Mouse (Mus musculus): ENCODE results near the gene Ccl20.

DNA sequence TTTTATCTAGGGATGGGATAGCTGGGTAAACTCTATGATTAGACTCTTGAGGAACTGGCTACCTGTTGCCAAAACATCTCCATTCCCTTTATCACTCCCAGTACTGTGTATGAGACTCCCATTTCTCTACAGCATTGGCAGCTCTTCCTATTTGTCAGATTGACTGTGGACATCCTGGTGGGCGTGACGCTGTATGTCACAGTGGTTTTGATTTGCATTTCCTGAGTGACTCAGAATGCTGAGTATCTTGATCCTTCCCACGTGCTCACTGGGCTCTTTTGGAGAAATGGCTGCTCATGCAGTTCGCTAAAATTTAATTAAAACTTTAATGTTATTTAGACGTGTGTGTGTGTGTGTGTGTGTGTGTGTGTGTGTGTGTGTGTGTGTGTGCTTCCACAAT is 4.8 kb upstream of the Ccl20 start:
- TF ChIP-seq POLR2A (IDR thresholded peaks at IDR 0.05; ENCODE audit: control insufficient read depth, extremely low read depth, insufficient read depth, low read length, poor library complexity) = no peak
- no peak for TF ChIP-seq CTCF (IDR thresholded peaks at IDR 0.05; ENCODE audit: borderline replicate concordance, control insufficient read depth, extremely low read depth, insufficient read depth, low read length, poor library complexity)

Measured in thymus, adult 2 months (tissue).